Mouse (Mus musculus) liver, embryonic 15.5 days (tissue): Measurements from ENCODE around the gene Gm33815. TPM values are rescaled to one million over a fixed set of nuclear protein-coding genes. Genes with fewer than 3 reads are reported as not detected.
"Not testable (repeated sequence)": the region's sequence is repeated elsewhere in the genome, so short reads cannot be mapped to it uniquely, and the experiment has no call there.

Experiments used
- ATAC-seq: fragments of 200-750 bp; cut with Nextera tagmentation; 2 replicates; pipeline ENCODE4 v1.8.0; 2017; ENCODE audit warnings: moderate number of reproducible peaks, mild to moderate bottlenecking, moderate library complexity; ENCODE audit not compliant: insufficient read depth
- H3K27ac ChIP-seq: fragments of 300-500 bp; sonication (generic); replicated peaks from 2 replicates; pipeline ENCODE4 v1.5.1; 2015; ENCODE audit warnings: mild to moderate bottlenecking, inconsistent platforms
- H3K27me3 ChIP-seq: fragments of 300-500 bp; sonication (generic); 2 replicates; pipeline ENCODE4 v1.6.1; 2015; ENCODE audit warnings: mild to moderate bottlenecking, inconsistent platforms
- H3K36me3 ChIP-seq: fragments of 300-500 bp; sonication (generic); replicated peaks from 2 replicates; pipeline ENCODE4 v1.6.1; 2015; ENCODE audit warnings: moderate library complexity, mild to moderate bottlenecking, inconsistent platforms
- H3K4me1 ChIP-seq: fragments of 300-500 bp; sonication (generic); replicated peaks from 2 replicates; pipeline ENCODE4 v1.6.1; 2015; ENCODE audit warnings: inconsistent platforms
- H3K4me2 ChIP-seq: fragments of 300-500 bp; sonication (generic); 2 replicates; pipeline ENCODE4 v1.6.1; 2015; ENCODE audit warnings: moderate library complexity, mild to moderate bottlenecking, inconsistent platforms
- H3K4me3 ChIP-seq: fragments of 300-500 bp; sonication (generic); replicated peaks from 2 replicates; pipeline ENCODE4 v1.5.1; 2015; ENCODE audit warnings: mild to moderate bottlenecking, inconsistent platforms
- H3K9ac ChIP-seq: fragments of 300-500 bp; sonication (generic); 2 replicates; pipeline ENCODE4 v1.6.1; 2015; ENCODE audit warnings: moderate library complexity, mild to moderate bottlenecking, inconsistent platforms
- H3K9me3 ChIP-seq: fragments of 300-500 bp; sonication (generic); replicated peaks from 2 replicates; pipeline ENCODE4 v1.6.1; 2016; ENCODE audit warnings: inconsistent platforms
- WGBS: fragments of 180-500 bp; shearing (Covaris S2); methylation state at CpG from one replicate; pipeline ENCODE4 v1.1.7; 2015; ENCODE audit warnings: mixed read lengths; ENCODE audit not compliant: insufficient replicate concordance; 5-methylcytosine and 5-hydroxymethylcytosine counted together
- polyA plus RNA-seq: library from polyadenylated mRNA; unstranded; fragments of >200 nt; fragmentation: Nextera tagmentation; extraction: Ambion mirVana; gene quantifications from 2 replicates; pipeline ENCODE4 v1.2.1, GENCODE M21; 2015

Gm33815 gene
- not detected in 2 replicates for polyA plus RNA-seq

DNA sequence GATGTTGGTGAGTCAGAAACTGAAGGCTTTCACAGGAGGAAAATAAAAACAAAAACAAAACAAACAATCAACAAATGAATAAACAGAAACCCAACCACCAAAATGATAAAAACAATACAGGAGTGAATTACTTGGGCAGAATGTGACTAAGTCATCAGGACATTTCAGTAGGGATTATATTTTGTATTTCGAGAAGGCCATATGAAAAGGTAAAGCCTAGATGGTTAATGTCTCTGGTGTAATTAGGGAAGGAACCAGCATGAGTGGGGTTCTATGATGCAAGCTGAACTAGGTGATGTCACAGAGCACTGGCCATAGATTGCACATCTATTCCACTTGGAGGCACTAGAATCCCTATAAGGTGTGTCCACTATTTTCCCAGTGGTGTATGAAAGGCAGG, at the start of gene Gm33815:
Gene Gm33815, plus strand, starts transcription at position 301 of the 400 bp plus-strand sequence.
- not testable (repeated sequence) for H3K9me3 ChIP-seq, H3K27ac ChIP-seq, H3K4me3 ChIP-seq, H3K36me3 ChIP-seq, H3K4me1 ChIP-seq, H3K9ac ChIP-seq, H3K4me2 ChIP-seq, ATAC-seq, H3K27me3 ChIP-seq
- no CpG with 5 or more reads among the region's 1 CpGs for WGBS
